Mouse (Mus musculus): Measurements from ENCODE around the gene Nos2. TPM values are rescaled to one million over a fixed set of nuclear protein-coding genes. Genes with fewer than 3 reads are reported as not detected.
A peak's percentile ranks its signal among the peaks of the same experiment; 100 is the strongest.

The Nos2 gene
- total and polyA plus RNA-seq, 3 experiments: not detected

DNA sequence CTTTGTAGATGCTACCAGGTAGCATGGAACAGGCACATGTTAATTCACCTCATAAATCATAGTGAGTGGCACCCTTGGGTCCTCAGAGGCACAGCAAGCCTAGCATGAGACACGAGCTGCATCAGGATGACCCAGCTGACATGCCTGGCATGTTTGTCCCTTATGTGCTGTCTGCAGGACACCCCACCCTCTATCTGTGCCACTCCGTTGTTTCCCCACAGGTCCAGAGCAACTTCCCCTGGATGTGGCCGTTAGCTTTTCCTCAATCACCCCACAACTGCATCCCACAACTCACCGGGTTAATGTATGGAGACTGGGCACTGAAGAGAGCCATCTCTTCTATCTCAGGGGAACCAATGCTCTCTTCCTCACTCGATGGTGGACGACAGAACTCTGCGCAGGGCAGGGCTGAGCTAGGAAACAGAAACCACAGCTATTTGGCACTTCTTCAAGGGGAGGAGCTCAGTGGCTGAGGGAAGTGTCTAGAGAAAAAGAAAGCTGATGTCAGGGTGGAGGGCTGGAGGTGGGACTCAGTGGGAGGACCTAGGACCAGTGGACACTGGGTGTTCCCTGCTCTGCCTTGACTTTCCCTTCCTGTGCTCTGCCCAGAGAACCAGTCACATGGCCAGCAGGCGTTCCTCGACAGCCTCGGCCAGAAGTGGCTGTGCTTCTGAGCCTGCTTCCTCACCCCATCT, 64.0 kb downstream of the Nos2 start, which contains the start of gene Lgals9 (continued):
- TF ChIP-seq UBTF (IDR thresholded peaks at IDR 0.05; ENCODE audit: borderline replicate concordance, insufficient read depth, low read depth, low read length): no peak
- no peak for TF ChIP-seq KAT2A (conservative IDR thresholded peaks at IDR 0.05; ENCODE audit: low read depth, low read length)
- TF ChIP-seq TCF12 (IDR thresholded peaks at IDR 0.05; ENCODE audit: low read depth, low read length): peak; percentile 86
- 0 out of 2 replicates have a peak, but pooled peaks have one; percentile 24 for TF ChIP-seq ZNF384 (IDR thresholded peaks at IDR 0.05; ENCODE audit: low read depth, low read length)
- no peak for TF ChIP-seq CHD2 (IDR thresholded peaks at IDR 0.05; ENCODE audit: low read length)
- TF ChIP-seq MEF2A (IDR thresholded peaks at IDR 0.05; ENCODE audit: extremely low read depth, insufficient replicate concordance, low read depth, low read length, poor library complexity, severe bottlenecking): peak; percentile 10; the same call in 1 of the 2 replicates
- no peak for TF ChIP-seq GATA1 (IDR thresholded peaks at IDR 0.05; ENCODE audit: low read depth, low read length)
- peak; percentile 85; the same call in 1 of the 2 replicates for TF ChIP-seq RCOR1 (IDR thresholded peaks at IDR 0.05; ENCODE audit: low read depth, low read length)
- peak; percentile 96 for TF ChIP-seq NELFE (IDR thresholded peaks at IDR 0.05; ENCODE audit: low read depth, low read length)
- TF ChIP-seq ZMIZ1 (IDR thresholded peaks at IDR 0.05; ENCODE audit: low read depth, low read length): peak; percentile 99
- peak; percentile 97 for TF ChIP-seq POLR2AphosphoS2 (IDR thresholded peaks at IDR 0.05; ENCODE audit: low read length)
- peak; percentile 64 for TF ChIP-seq ELF1 (IDR thresholded peaks at IDR 0.05; ENCODE audit: low read depth, low read length)
- no peak for TF ChIP-seq ZC3H11A (IDR thresholded peaks at IDR 0.05; ENCODE audit: low read depth, low read length)
- no peak; the same call in 1 of the 2 replicates for TF ChIP-seq ZKSCAN1 (IDR thresholded peaks at IDR 0.05; ENCODE audit: low read depth, low read length)
- TF ChIP-seq MAFK (IDR thresholded peaks at IDR 0.05; ENCODE audit: borderline replicate concordance, low read depth, low read length): no peak
- TF ChIP-seq MYB (IDR thresholded peaks at IDR 0.05; ENCODE audit: low read depth, low read length): peak; percentile 39; the same call in 1 of the 2 replicates
- TF ChIP-seq NRF1 (IDR thresholded peaks at IDR 0.05; ENCODE audit: insufficient read depth, low read depth, low read length, poor library complexity, severe bottlenecking): peak; percentile 74
- no peak for TF ChIP-seq BHLHE40 (IDR thresholded peaks at IDR 0.05; ENCODE audit: borderline replicate concordance, low read depth, low read length)
- TF ChIP-seq SIN3A (IDR thresholded peaks at IDR 0.05; ENCODE audit: low read length): peak; percentile 91
- TF ChIP-seq POLR2AphosphoS5 (IDR thresholded peaks at IDR 0.05; ENCODE audit: borderline replicate concordance, low read depth, low read length): peak; percentile 85; the same call in 1 of the 2 replicates

DNA sequence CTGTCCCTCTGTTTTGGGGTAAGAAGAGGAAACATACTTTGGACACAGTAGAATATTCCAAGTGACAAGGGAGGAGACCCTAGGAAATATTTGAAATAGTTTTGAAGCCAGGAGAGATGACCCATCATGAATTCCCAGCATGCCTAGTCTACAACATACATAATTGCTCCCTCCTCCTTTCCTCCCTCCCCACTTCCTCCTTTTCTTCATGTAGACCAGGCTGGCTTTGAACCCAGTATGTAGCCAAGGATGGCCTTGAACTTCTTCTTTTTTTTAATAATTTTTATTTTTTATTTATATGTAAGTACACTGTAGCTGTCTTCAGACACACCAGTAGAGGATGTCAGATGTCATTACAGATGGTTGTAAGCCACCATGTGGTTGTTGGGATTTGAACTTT, 64.9 kb downstream of the Nos2 start:
- Histone ChIP-seq H3K9ac (ENCODE audit: control insufficient read depth, low read depth, low read length, poor library complexity, severe bottlenecking) (no peak overlapping the region), H3K9me3 (replicated peaks; ENCODE audit: insufficient read depth, low read length) (no peaks in the 10 kb centered on the region), H3K27ac (ENCODE audit: control insufficient read depth, low read depth, low read length) (peak overlapping the region; percentile 27)
- TF ChIP-seq ELF1 (IDR thresholded peaks at IDR 0.05; ENCODE audit: low read depth, low read length) (peak; percentile 68), MAZ (IDR thresholded peaks at IDR 0.05; ENCODE audit: low read depth, low read length) (no peak), GABPA (IDR thresholded peaks at IDR 0.05; ENCODE audit: low read depth, low read length) (no peak), ZNF384 (IDR thresholded peaks at IDR 0.05; ENCODE audit: low read depth, low read length) (peak; percentile 40; the same call in 1 of the 2 replicates), RCOR1 (IDR thresholded peaks at IDR 0.05; ENCODE audit: low read depth, low read length) (0 out of 2 replicates have a peak, but pooled peaks have one; percentile 16), JUND (IDR thresholded peaks at IDR 0.05; ENCODE audit: low read depth, low read length) (no peak), NRF1 (IDR thresholded peaks at IDR 0.05; ENCODE audit: insufficient read depth, low read depth, low read length, poor library complexity, severe bottlenecking) (no peak), NELFE (IDR thresholded peaks at IDR 0.05; ENCODE audit: low read depth, low read length) (no peak), HCFC1 (IDR thresholded peaks at IDR 0.05; ENCODE audit: low read depth, low read length) (0 out of 2 replicates have a peak, but pooled peaks have one; percentile 25), ZMIZ1 (IDR thresholded peaks at IDR 0.05; ENCODE audit: low read depth, low read length) (no peak), KAT2A (conservative IDR thresholded peaks at IDR 0.05; ENCODE audit: low read depth, low read length) (no peak), POLR2AphosphoS5 (IDR thresholded peaks at IDR 0.05; ENCODE audit: borderline replicate concordance, low read depth, low read length) (no peak), EP300 (IDR thresholded peaks at IDR 0.05; ENCODE audit: low read depth in 1 of 2, low read length in 2 of 2) (0 out of 4 replicates have a peak, but pooled peaks of 1 of the 2 experiments have one; percentile 9), TAL1 (IDR thresholded peaks at IDR 0.05; ENCODE audit: low read length) (no peak), CTCF (IDR thresholded peaks at IDR 0.05 in 2 of 3, conservative IDR thresholded peaks at IDR 0.05 in 1 of 3; ENCODE audit: control insufficient read depth in 1 of 3, insufficient read depth in 1 of 3, low read depth in 2 of 3, low read length in 3 of 3, poor library complexity in 1 of 3, severe bottlenecking in 1 of 3) (no peak), POLR2A (IDR thresholded peaks at IDR 0.05; ENCODE audit: control insufficient read depth in 1 of 2, insufficient read depth in 1 of 2, low read depth in 1 of 2, low read length in 2 of 2, poor library complexity in 1 of 2) (no peak), TBP (IDR thresholded peaks at IDR 0.05; ENCODE audit: low read depth, low read length) (0 out of 2 replicates have a peak, but pooled peaks have one; percentile 15), ZKSCAN1 (IDR thresholded peaks at IDR 0.05; ENCODE audit: low read depth, low read length) (no peak), CHD1 (IDR thresholded peaks at IDR 0.05; ENCODE audit: low read depth, low read length) (no peak), MEF2A (IDR thresholded peaks at IDR 0.05; ENCODE audit: extremely low read depth, insufficient replicate concordance, low read depth, low read length, poor library complexity, severe bottlenecking) (no peak)

More for the DNA sequence above, 64.9 kb downstream of the Nos2 start:
- Histone ChIP-seq H3K27me3 (ENCODE audit: control insufficient read depth in 1 of 2, insufficient read depth in 2 of 2, low read length in 2 of 2) (no peaks in the 10 kb centered on the region), H3K36me3 (ENCODE audit: control insufficient read depth in 1 of 2, insufficient read depth in 2 of 2, low read length in 2 of 2) (peaks cover 0 to 34% of the 10 kb centered on the region in 2 experiments; a peak in 3 of 4 replicates), H3K4me3 (ENCODE audit: control insufficient read depth in 1 of 2, insufficient read depth in 1 of 2, low read depth in 2 of 2, low read length in 2 of 2) (peak overlapping the region in 1 of 2 experiments; percentile 95; a peak in 1 of 4 replicates), H3K4me1 (ENCODE audit: control insufficient read depth in 1 of 2, insufficient read depth in 2 of 2, low read length in 2 of 2) (peaks cover 29 to 57% of the 10 kb centered on the region in 2 experiments), H3K79me2 (ENCODE audit: control insufficient read depth, insufficient read depth, low read length, poor library complexity) (peaks cover 35% of the 10 kb centered on the region)
- DNase-seq (ENCODE audit: low read depth, low spot score): peak; percentile 80
